22 mouse cellular contexts compared by ENCODE assay signal in the genomic region with DNA sequence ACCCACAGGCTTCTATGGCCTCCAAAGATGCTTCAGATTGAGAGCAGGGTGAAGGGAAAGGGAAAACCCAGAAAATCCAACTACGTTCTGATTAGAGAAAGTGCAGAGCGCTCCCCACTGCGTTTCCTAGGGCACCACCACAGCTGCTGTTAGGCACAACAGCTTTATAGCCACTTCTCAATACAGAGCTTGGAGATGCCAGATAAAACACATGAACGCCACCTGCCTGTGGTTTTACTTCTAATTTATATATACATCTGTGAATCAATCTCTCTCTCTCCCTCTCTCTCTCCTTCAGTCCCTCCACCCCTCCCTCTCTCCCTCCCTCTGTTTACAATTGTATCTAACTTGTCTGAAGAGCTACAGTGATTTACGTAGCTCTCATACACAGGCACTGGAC.
DNase-seq lines count a peak whose midpoint lies in the region; ATAC-seq and TF ChIP-seq lines count a peak whose summit lies in the region.
"Had no signal": no experiment of that assay in that cellular context is flagged by ENCODE, and none has a peak within 500 bp of the region (broad histone marks: within the 10 kb centered on the region; RNA-seq: fewer than 3 reads in every experiment).

No protein-coding gene starts in this region.

- no peak for TF ChIP-seq CTCF in cerebellum, adult 2 months (IDR thresholded peaks at IDR 0.05; ENCODE audit: borderline replicate concordance, insufficient read depth, low read depth, low read length)

- H3K4me3 ChIP-seq in cerebellum, adult 2 months (replicated peaks; ENCODE audit: insufficient read depth, low read depth, low read length), result no peak overlapping the region
- no peak overlapping the region for H3K4me3 ChIP-seq in heart, embryonic 12.5 days
- H3K4me3 ChIP-seq: embryonic facial prominence, embryonic 15.5 days; heart, embryonic 15.5 days; limb, embryonic 12.5 days; liver, embryonic 13.5 days; midbrain, embryonic 12.5 days had no signal

- no peak for TF ChIP-seq POLR2A in cerebellum, adult 2 months (IDR thresholded peaks at IDR 0.05; ENCODE audit: borderline replicate concordance, insufficient read depth, low read length)

- H3K9ac ChIP-seq in heart, embryonic 12.5 days, result no peak overlapping the region
- H3K9ac ChIP-seq: embryonic facial prominence, embryonic 15.5 days; heart, embryonic 15.5 days; limb, embryonic 12.5 days; liver, embryonic 13.5 days; midbrain, embryonic 12.5 days had no signal

- H3K9me3 ChIP-seq in heart, embryonic 12.5 days (replicated peaks), result 0 out of 2 replicates have a peak, but pooled peaks cover 2% of the 10 kb centered on the region
- H3K9me3 ChIP-seq: embryonic facial prominence, embryonic 15.5 days; heart, embryonic 15.5 days; limb, embryonic 12.5 days; liver, embryonic 13.5 days; midbrain, embryonic 12.5 days had no signal

- H3K4me2 ChIP-seq in heart, embryonic 12.5 days, result no peak overlapping the region
- H3K4me2 ChIP-seq: embryonic facial prominence, embryonic 15.5 days; heart, embryonic 15.5 days; limb, embryonic 12.5 days; liver, embryonic 13.5 days; midbrain, embryonic 12.5 days had no signal

- no peak for ATAC-seq in heart, embryonic 12.5 days (ENCODE audit: insufficient number of reproducible peaks, low FRiP score)
- ATAC-seq: CD4-positive, CD25-positive, alpha-beta regulatory T cell, adult 4 months; hindbrain, embryonic 16.5 days; Patski had no signal

- 75% methylated on average over 5 of the region's 5 CpGs for WGBS in cerebellum, adult 2 months
- WGBS in heart, embryonic 12.5 days, result 83% methylated on average over 5 of the region's 5 CpGs

- H3K4me1 ChIP-seq in cerebellum, adult 2 months (ENCODE audit: control insufficient read depth, insufficient read depth, low read length), result peaks cover 20% of the 10 kb centered on the region
- no peaks in the 10 kb centered on the region for H3K4me1 ChIP-seq in heart, embryonic 12.5 days (replicated peaks)
- H3K4me1 ChIP-seq: limb, embryonic 12.5 days; liver, embryonic 13.5 days; midbrain, embryonic 12.5 days had no signal

- H3K36me3 ChIP-seq in heart, embryonic 12.5 days, result peaks cover 6% of the 10 kb centered on the region; the same call in 1 of the 2 replicates
- H3K36me3 ChIP-seq: liver, embryonic 13.5 days had no signal

- H3K27me3 ChIP-seq in cerebellum, adult 2 months (ENCODE audit: control insufficient read depth, insufficient read depth, low read length), result no peaks in the 10 kb centered on the region
- no peaks in the 10 kb centered on the region for H3K27me3 ChIP-seq in heart, embryonic 12.5 days (replicated peaks)
- H3K27me3 ChIP-seq: embryonic facial prominence, embryonic 15.5 days; heart, embryonic 15.5 days; limb, embryonic 12.5 days; liver, embryonic 13.5 days; midbrain, embryonic 12.5 days; Patski had no signal

- no peak for DNase-seq in cerebellum, adult 2 months
- DNase-seq in cerebellum, postnatal 36 days, result no peak
- DNase-seq in layer of hippocampus, adult 11-12 months (ENCODE audit: low spot score), result peak; percentile 16
- DNase-seq in layer of hippocampus, postnatal 10 days (ENCODE audit: low spot score in 2 of 2), result no peak
- DNase-seq in right cerebral cortex, adult 2 months (ENCODE audit: low spot score in 2 of 2), result peak; percentile 35 to 38
- no peak for DNase-seq in right cerebral cortex, postnatal 25 days
- no peak for DNase-seq in thymus, postnatal 4 days
- DNase-seq: adrenal gland, postnatal 10 days; heart, adult 11 months; heart, postnatal 4 days; kidney, adult 8-10 months; kidney, postnatal 36 days; liver, embryonic 13.5 days; thymus, postnatal 25 days had no signal

- peak overlapping the region; percentile 44 for H3K27ac ChIP-seq in cerebellum, adult 2 months (ENCODE audit: insufficient read depth, low read length)
- H3K27ac ChIP-seq in heart, embryonic 12.5 days (ENCODE audit: poor library complexity, severe bottlenecking), result no peak overlapping the region
- H3K27ac ChIP-seq: embryonic facial prominence, embryonic 15.5 days; heart, embryonic 15.5 days; limb, embryonic 12.5 days; liver, embryonic 13.5 days; midbrain, embryonic 12.5 days had no signal

Comparison
In these comparisons a context has a peak if more than half of its experiments do, and no peak if none do; other contexts are left out.
1. DNase-seq: peak in layer of hippocampus, adult 11-12 months (single experiment) and right cerebral cortex, adult 2 months (2 of 2); none in cerebellum, adult 2 months (0 of 2), cerebellum, postnatal 36 days (0 of 2), layer of hippocampus, postnatal 10 days (0 of 2), right cerebral cortex, postnatal 25 days (single experiment) and thymus, postnatal 4 days (single experiment).